Mouse (Mus musculus) gastrocnemius, adult 18-20 months (tissue): Measurements from ENCODE around the gene Il21r. TPM values are rescaled to one million over a fixed set of nuclear protein-coding genes. Genes with fewer than 3 reads are reported as not detected.

Source experiments
- DNase-seq: peaks from one replicate; pipeline ENCODE4 v3.0.0; 2021; ENCODE audit warnings: low spot score
- total RNA-seq, 2 experiments: library from RNA; stranded (reverse); gene quantifications; 2 replicates each; pipeline ENCODE4 v1.2.3; 2021

Il21r gene
- total RNA-seq, 2 experiments from 2014 or later = 0.09 TPM; not detected in 1

- DNase-seq = no peak
Measured at GRCm38 (mm10) chr7:125638376-125638775, 35.1 kb downstream of the Il21r start.

DNA sequence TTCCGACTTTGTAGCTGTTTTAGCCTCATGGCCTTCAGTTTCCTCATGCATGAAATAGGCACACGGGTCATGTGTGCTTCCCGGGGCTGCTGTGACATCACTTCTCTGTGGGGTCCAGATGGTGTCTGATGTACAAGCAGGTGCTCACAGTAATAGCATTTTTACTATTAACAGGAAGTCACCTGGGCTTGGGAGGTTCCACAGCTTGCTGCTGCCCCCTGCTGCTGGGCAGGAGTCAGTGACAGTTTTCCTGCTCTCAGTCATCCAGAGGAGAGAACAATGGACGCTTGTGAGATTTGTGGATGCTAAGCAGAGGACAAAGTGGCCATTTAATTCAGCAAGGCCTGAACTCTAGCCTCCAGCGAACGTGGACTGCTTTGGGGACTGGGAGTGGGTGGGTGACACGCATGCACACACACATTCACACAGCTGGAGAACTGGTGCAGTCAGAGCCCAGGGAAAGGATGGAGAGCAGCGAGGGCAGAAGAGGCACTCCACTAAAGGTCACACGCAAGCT is 35.7 kb downstream of the Il21r start:
- peak; percentile 27 for DNase-seq

DNA sequence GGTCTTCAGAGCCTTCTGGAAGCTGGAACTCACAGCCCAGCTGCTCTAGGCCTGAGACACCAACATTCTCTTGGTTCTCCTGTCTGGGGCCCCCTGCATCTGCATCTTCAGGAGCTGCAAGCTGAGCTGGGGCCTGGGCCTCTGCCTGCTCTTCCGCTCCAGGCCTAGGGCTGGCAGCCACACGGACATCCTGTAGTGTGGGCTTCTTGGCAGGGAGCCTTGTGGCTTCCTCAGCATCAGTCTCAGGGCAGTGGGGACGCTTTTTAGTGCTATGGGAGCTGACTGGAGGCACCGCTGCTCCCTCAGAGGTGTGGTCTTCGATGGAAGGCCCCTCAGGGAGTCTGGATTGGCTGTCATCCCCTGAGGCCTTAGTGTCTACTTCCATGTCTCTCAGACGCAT is 40.7 kb downstream of the Il21r start:
- no peak for DNase-seq

DNA sequence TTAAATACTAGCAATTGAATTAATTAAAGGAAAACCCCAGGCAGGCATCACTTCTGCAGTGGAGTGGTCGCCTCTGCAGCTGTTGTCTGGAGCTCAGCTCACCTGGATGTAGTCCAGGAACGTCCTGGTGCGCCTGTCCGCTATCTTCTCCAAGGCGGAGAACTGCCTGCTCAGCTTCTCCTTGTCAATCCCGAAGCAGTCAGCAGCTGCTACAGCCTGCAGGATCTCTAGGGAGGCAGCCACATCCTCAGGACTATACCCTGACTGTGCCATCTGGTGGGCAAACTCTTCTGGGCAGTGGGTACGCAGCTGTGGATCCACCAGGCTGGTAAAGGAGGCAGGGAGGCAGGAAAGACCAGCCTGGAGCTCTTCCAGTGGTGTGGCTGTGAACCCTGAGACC is 42.2 kb downstream of the Il21r start:
- no peak for DNase-seq

GRCm38 (mm10) chr7:125649013-125649412 is 45.8 kb downstream of the Il21r start:
- DNase-seq = no peak

GRCm38 (mm10) chr7:125657511-125657910 is 54.3 kb downstream of the Il21r start:
- DNase-seq = no peak

DNA sequence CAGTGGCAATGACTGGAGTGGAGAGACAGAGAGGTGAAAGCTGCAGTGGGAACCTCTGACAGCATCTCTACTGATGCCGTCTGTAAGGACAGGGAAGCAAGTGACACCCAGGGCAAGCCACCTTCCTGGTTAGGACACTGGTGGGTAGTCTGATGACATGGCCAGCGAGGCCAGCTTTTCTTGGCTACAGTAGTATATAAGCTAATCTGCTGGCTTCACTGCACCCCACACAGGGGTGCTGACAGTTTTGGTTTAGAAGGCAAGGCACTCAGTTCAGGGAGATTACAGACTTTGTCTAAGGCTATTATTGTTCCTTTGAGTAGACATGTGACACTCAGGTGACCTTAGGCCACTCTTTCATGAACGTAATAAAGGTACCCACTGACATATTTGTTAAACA is 60.4 kb downstream of the Il21r start:
- no peak for DNase-seq

DNA sequence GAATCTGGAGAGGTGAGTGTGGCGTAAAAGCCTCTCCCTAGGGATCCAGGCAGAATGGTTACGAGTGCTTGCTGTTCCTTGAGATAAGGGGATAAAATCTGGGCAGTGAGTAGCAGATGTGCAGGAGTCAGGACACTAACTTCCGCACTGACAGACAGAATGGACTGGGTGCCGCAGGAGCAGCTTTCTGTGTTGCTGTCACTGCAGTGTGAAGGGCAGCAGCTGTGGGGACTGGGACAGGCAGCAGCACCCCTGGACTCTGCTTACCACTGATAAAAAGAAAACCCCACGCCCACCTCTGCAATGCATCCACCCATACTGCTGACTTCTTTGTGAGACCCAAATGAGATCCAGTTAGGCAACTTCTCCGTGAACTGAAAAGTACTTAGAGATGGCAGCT is 67.6 kb downstream of the Il21r start:
- DNase-seq = no peak

DNA sequence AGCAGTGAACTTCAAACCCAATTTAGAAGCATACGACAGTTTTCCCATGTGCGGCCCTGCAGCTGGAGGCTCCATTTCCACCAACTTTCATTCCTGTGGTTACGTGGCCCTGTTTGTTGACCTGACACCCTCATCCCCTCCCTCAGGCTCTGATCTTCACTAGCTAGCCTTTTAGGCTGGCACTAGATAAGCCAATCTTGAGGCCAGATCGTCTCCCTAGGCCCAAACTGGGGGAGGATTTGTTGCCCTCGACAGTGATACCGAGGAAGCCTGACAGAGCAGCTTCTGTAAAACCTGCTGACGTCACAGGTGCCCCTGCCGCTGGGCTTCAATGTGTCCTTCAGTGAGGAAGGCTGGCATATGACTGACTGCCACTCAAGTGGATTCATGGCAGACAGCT is 68.2 kb downstream of the Il21r start:
- DNase-seq = no peak

DNA sequence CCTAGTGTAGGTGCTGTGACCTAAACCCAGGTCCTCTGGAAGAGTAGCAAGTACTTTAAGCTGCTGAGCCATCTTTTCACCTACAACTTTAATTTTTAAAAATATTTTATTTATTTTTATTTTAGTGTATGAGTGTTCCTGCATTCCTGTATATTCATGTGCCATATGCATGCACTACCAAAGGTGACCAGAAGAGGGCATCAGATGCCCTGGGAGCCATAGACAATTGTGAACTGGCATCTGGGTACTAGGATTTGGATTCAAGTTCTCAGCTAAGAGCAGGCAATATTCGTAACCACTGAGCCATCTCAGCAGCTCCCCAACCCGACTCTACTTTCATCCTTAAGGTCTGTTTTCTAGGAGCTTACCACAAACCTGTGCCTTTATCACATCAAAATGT is 71.7 kb downstream of the Il21r start:
- DNase-seq = peak; percentile 16

- DNase-seq = no peak
Measured at GRCm38 (mm10) chr7:125678756-125679155, 75.5 kb downstream of the Il21r start.

DNA sequence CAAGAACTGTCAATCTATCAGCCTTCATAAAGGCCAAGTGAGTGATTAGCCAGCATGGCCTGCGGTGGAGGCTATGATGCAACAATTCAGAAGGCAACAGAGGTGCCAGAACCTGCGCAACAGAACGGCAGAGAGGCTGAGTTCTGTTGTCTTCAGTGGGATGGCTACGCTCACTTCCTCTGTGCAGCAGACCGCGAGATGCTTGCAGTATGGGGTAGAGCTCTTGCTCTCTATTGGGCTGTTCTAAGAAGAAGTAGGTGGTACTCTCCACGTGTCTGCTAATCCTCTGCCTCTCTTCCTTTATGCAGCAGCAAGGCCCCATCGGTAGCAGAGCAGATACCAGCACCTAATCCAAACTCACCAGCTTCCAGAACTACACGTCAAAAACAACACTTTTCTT is 76.7 kb downstream of the Il21r start:
- no peak for DNase-seq

Other genes starting within 250 kb of the Il21r start
- 1 to 10 TPM; 6.2 to 7.9 TPM for gene Kdm8, start 158.8 kb upstream of the Il21r start, total RNA-seq
- gene Nsmce1, start 111.8 kb upstream of the Il21r start, total RNA-seq = 10 to 100 TPM; 10.8 to 11.1 TPM
- gene Il4ra, start 51.3 kb upstream of the Il21r start, total RNA-seq = 1 to 10 TPM; 4.7 to 5.2 TPM
- 10 to 100 TPM; 27.9 to 32.2 TPM for gene Gtf3c1, start 104.4 kb downstream of the Il21r start, total RNA-seq
- gene D430042O09Rik, start 104.5 kb downstream of the Il21r start, total RNA-seq = 1 to 10 TPM; 7.0 to 7.1 TPM